ENCODE assay signal across 12 mouse cellular contexts in genomic region chr11:32250880-32251763, GRCm38 (mm10). TPM values are rescaled to one million over a fixed set of nuclear protein-coding genes. Genes with fewer than 3 reads are reported as not detected.
A peak's percentile ranks its signal among the peaks of the same experiment; 100 is the strongest.
DNase-seq lines count a peak whose midpoint lies in the region; ATAC-seq and TF ChIP-seq lines count a peak whose summit lies in the region.
"Had no signal": no experiment of that assay in that cellular context is flagged by ENCODE, and none has a peak within 500 bp of the region (broad histone marks: within the 10 kb centered on the region; RNA-seq: fewer than 3 reads in every experiment).

No protein-coding gene starts in this region.

- H3K27me3 ChIP-seq in limb, embryonic 12.5 days: no peaks in the 10 kb centered on the region
- no peaks in the 10 kb centered on the region for H3K27me3 ChIP-seq in limb, embryonic 10.5 days (ENCODE audit: low read depth, poor library complexity, severe bottlenecking)
- no peaks in the 10 kb centered on the region for H3K27me3 ChIP-seq in Patski
- H3K27me3 ChIP-seq in intestine, embryonic 15.5 days (replicated peaks): no peaks in the 10 kb centered on the region
- no peaks in the 10 kb centered on the region for H3K27me3 ChIP-seq in spleen, adult 2 months (ENCODE audit: control insufficient read depth, insufficient read depth, low read length)

- 83% methylated on average over 8 of the region's 8 CpGs for WGBS in limb, embryonic 12.5 days
- 89% methylated on average over 8 of the region's 8 CpGs for WGBS in limb, embryonic 10.5 days
- 85% methylated on average over 8 of the region's 8 CpGs for WGBS in intestine, embryonic 15.5 days
- WGBS in spleen, adult 2 months: 92% methylated on average over 8 of the region's 8 CpGs

- H3K9me3 ChIP-seq in limb, embryonic 12.5 days: no peaks in the 10 kb centered on the region
- H3K9me3 ChIP-seq in limb, embryonic 10.5 days (replicated peaks): no peaks in the 10 kb centered on the region
- no peaks in the 10 kb centered on the region for H3K9me3 ChIP-seq in intestine, embryonic 15.5 days

- H3K4me3 ChIP-seq in limb, embryonic 12.5 days (replicated peaks): no peak overlapping the region
- no peak overlapping the region for H3K4me3 ChIP-seq in limb, embryonic 10.5 days
- H3K4me3 ChIP-seq in intestine, embryonic 15.5 days (replicated peaks): no peak overlapping the region
- H3K4me3 ChIP-seq in spleen, adult 2 months (ENCODE audit: extremely low read depth, insufficient read depth, insufficient read length): no peak overlapping the region
- H3K4me3 ChIP-seq: layer of hippocampus, adult 2 months had no signal

- no peak overlapping the region for H3K9ac ChIP-seq in limb, embryonic 12.5 days (replicated peaks)
- H3K9ac ChIP-seq in intestine, embryonic 15.5 days: no peak overlapping the region

- peak; percentile 86 for ATAC-seq in limb, embryonic 12.5 days (ENCODE audit: insufficient number of reproducible peaks, insufficient read depth, low FRiP score, low TSS enrichment, low read depth)
- ATAC-seq in Patski: peak; percentile 68
- peak; percentile 91 for ATAC-seq in intestine, embryonic 15.5 days
- ATAC-seq in inflammation-experienced regulatory T-cells, adult 6 months: no peak
- ATAC-seq: forebrain, embryonic 16.5 days had no signal

- no peak overlapping the region for H3K27ac ChIP-seq in limb, embryonic 12.5 days
- H3K27ac ChIP-seq in limb, embryonic 10.5 days: no peak overlapping the region
- no peak overlapping the region for H3K27ac ChIP-seq in intestine, embryonic 15.5 days
- H3K27ac ChIP-seq in spleen, adult 2 months (ENCODE audit: insufficient read depth, low read length): peak overlapping the region; percentile 28; the same call in 1 of the 2 replicates
- H3K27ac ChIP-seq: layer of hippocampus, adult 2 months had no signal

- H3K4me2 ChIP-seq in limb, embryonic 12.5 days: no peak overlapping the region
- H3K4me2 ChIP-seq in intestine, embryonic 15.5 days (replicated peaks): no peak overlapping the region

- TF ChIP-seq POLR2A in spleen, adult 2 months (IDR thresholded peaks at IDR 0.05; ENCODE audit: low read depth, low read length): no peak

- in situ Hi-C loops in Patski (cut with MboI; ENCODE audit: low pct_unique_long_range_greater_than_20kb): no loop called here

- CTCF ChIA-PET in Patski (lab: Charles Lee): no interaction called here

- TF ChIP-seq CTCF in Patski (IDR thresholded peaks at IDR 0.05): no peak
- TF ChIP-seq CTCF in spleen, adult 2 months (IDR thresholded peaks at IDR 0.05; ENCODE audit: extremely low read depth, insufficient read depth, insufficient read length, insufficient replicate concordance): no peak

- peaks cover 88% of the 10 kb centered on the region for H3K36me3 ChIP-seq in limb, embryonic 12.5 days
- peaks cover 94% of the 10 kb centered on the region for H3K36me3 ChIP-seq in limb, embryonic 10.5 days
- peaks cover 27% of the 10 kb centered on the region for H3K36me3 ChIP-seq in intestine, embryonic 15.5 days
- H3K36me3 ChIP-seq in spleen, adult 2 months (ENCODE audit: control insufficient read depth, insufficient read depth, low read length): peaks cover 25% of the 10 kb centered on the region

- POLR2A ChIA-PET in Patski (lab: Charles Lee): no interaction called here

- no peak for DNase-seq in limb, embryonic 10.5 days (ENCODE audit: low spot score)
- DNase-seq in Patski (ENCODE audit: low read depth, low spot score): no peak
- no peak for DNase-seq in spleen, adult 2 months (ENCODE audit: low read depth in 1 of 2, low spot score in 2 of 2)
- DNase-seq in frontal cortex, postnatal 14 days (ENCODE audit: low spot score in 2 of 2): no peak
- DNase-seq in kidney, adult 9 months: no peak
- DNase-seq: cerebellum, adult 9-10 months had no signal

- no peaks in the 10 kb centered on the region for H3K4me1 ChIP-seq in limb, embryonic 12.5 days (replicated peaks)
- no peaks in the 10 kb centered on the region for H3K4me1 ChIP-seq in limb, embryonic 10.5 days
- no peaks in the 10 kb centered on the region for H3K4me1 ChIP-seq in intestine, embryonic 15.5 days (replicated peaks)
- H3K4me1 ChIP-seq in spleen, adult 2 months (ENCODE audit: control insufficient read depth, insufficient read depth, insufficient read length): no peaks in the 10 kb centered on the region

RNA-seq across cellular contexts. Expression of gene Nprl3, which starts 16.4 kb away (rescaled TPM):
- 43.7 and 47.8 TPM in 2 replicates for polyA plus RNA-seq in limb, embryonic 12.5 days (2016; fragmentation: Nextera tagmentation; extraction: Ambion mirVana)
- polyA plus RNA-seq in limb, embryonic 10.5 days (2016; fragmentation: Nextera tagmentation; extraction: Ambion mirVana): 43.7 and 51.8 TPM in 2 replicates
- 46.7 TPM for polyA plus RNA-seq in Patski (2021)
- polyA plus RNA-seq in intestine, embryonic 15.5 days (2015; fragmentation: Nextera tagmentation; extraction: Ambion mirVana): 29.4 and 33.6 TPM in 2 replicates
- polyA plus RNA-seq in spleen, adult 2 months (2012; rRNA removed): 76.9 and 87.3 TPM in 2 replicates
- polyA plus RNA-seq in inflammation-experienced regulatory T-cells, adult 6 months (2017; shearing (Covaris generic)): 10 to 100 TPM; 27.3 to 55.0 (median 45.7) TPM

RNA-seq across cellular contexts. Expression of gene Mpg, which starts 24.8 kb away (rescaled TPM):
- 42.4 and 44.6 TPM in 2 replicates for polyA plus RNA-seq in limb, embryonic 12.5 days (2016; fragmentation: Nextera tagmentation; extraction: Ambion mirVana)
- polyA plus RNA-seq in limb, embryonic 10.5 days (2016; fragmentation: Nextera tagmentation; extraction: Ambion mirVana): 36.2 and 45.2 TPM in 2 replicates
- 26.3 TPM for polyA plus RNA-seq in Patski (2021)
- 30.8 and 36.6 TPM in 2 replicates for polyA plus RNA-seq in intestine, embryonic 15.5 days (2015; fragmentation: Nextera tagmentation; extraction: Ambion mirVana)
- 10.4 and 11.1 TPM in 2 replicates for polyA plus RNA-seq in spleen, adult 2 months (2012; rRNA removed)
- 10 to 100 TPM; 26.3 to 35.5 (median 32.8) TPM for polyA plus RNA-seq in inflammation-experienced regulatory T-cells, adult 6 months (2017; shearing (Covaris generic))

RNA-seq across cellular contexts. Expression of gene Hba-x, which starts 25.1 kb away (rescaled TPM):
- 1,526 and 1,620 TPM in 2 replicates for polyA plus RNA-seq in limb, embryonic 12.5 days (2016; fragmentation: Nextera tagmentation; extraction: Ambion mirVana)
- polyA plus RNA-seq in limb, embryonic 10.5 days (2016; fragmentation: Nextera tagmentation; extraction: Ambion mirVana): 2,528 and 3,017 TPM in 2 replicates
- not detected for polyA plus RNA-seq in Patski (2021)
- polyA plus RNA-seq in intestine, embryonic 15.5 days (2015; fragmentation: Nextera tagmentation; extraction: Ambion mirVana): 36.3 and 48.2 TPM in 2 replicates
- 0.21 TPM in 1 of 2 replicates, not detected in the other for polyA plus RNA-seq in spleen, adult 2 months (2012; rRNA removed)
- polyA plus RNA-seq in inflammation-experienced regulatory T-cells, adult 6 months (2017; shearing (Covaris generic)): not detected
- polyA plus RNA-seq: liver, adult 2 months had no signal

RNA-seq across cellular contexts. Expression of gene Rhbdf1, which starts 29.0 kb away (rescaled TPM):
- 39.8 and 42.0 TPM in 2 replicates for polyA plus RNA-seq in limb, embryonic 12.5 days (2016; fragmentation: Nextera tagmentation; extraction: Ambion mirVana)
- 28.1 and 31.1 TPM in 2 replicates for polyA plus RNA-seq in limb, embryonic 10.5 days (2016; fragmentation: Nextera tagmentation; extraction: Ambion mirVana)
- 50.8 TPM for polyA plus RNA-seq in Patski (2021)
- polyA plus RNA-seq in intestine, embryonic 15.5 days (2015; fragmentation: Nextera tagmentation; extraction: Ambion mirVana): 52.8 and 53.5 TPM in 2 replicates
- polyA plus RNA-seq in spleen, adult 2 months (2012; rRNA removed): 52.3 and 55.3 TPM in 2 replicates
- polyA plus RNA-seq in inflammation-experienced regulatory T-cells, adult 6 months (2017; shearing (Covaris generic)): under 1 TPM in 1 of 3 experiments, not detected in 2; 0.70 TPM

RNA-seq across cellular contexts. Expression of gene Hba-a1, which starts 32.2 kb away (rescaled TPM):
- polyA plus RNA-seq in limb, embryonic 12.5 days (2016; fragmentation: Nextera tagmentation; extraction: Ambion mirVana): 3,017 and 3,206 TPM in 2 replicates
- polyA plus RNA-seq in limb, embryonic 10.5 days (2016; fragmentation: Nextera tagmentation; extraction: Ambion mirVana): 1,811 and 2,033 TPM in 2 replicates
- not detected for polyA plus RNA-seq in Patski (2021)
- 4,064 and 4,369 TPM in 2 replicates for polyA plus RNA-seq in intestine, embryonic 15.5 days (2015; fragmentation: Nextera tagmentation; extraction: Ambion mirVana)
- polyA plus RNA-seq in spleen, adult 2 months (2012; rRNA removed): 52,565 and 79,309 TPM in 2 replicates
- 1 to 10 TPM; 3.7 to 7.5 (median 6.0) TPM for polyA plus RNA-seq in inflammation-experienced regulatory T-cells, adult 6 months (2017; shearing (Covaris generic))

Comparison
In these comparisons a context has a peak if more than half of its experiments do, and no peak if none do; other contexts are left out.
1. RNA of gene Hba-x, which starts 25.1 kb away (polyA plus RNA-seq): 2,528 to 3,017 TPM in limb, embryonic 10.5 days, 1,526 to 1,620 TPM in limb, embryonic 12.5 days and 36.3 to 48.2 TPM in intestine, embryonic 15.5 days; 0.21 TPM in spleen, adult 2 months, not detected in Patski (single experiment) and not detected in inflammation-experienced regulatory T-cells, adult 6 months; every median in the first group is over 10 times any median in the second.